Mouse (Mus musculus) testis, adult 2 months (tissue): Measurements from ENCODE around the gene Hist1h3d.
"Not testable (repeated sequence)": the region's sequence is repeated elsewhere in the genome, so short reads cannot be mapped to it uniquely, and the experiment has no call there.

Source experiments
- CTCF ChIP-seq: fragments of 200-500 bp; IDR thresholded peaks from 2 replicates; pipeline ENCODE4 v1.5.1; 2012; ENCODE audit warnings: low read depth, mild to moderate bottlenecking, inconsistent platforms, low read length, moderate library complexity; ENCODE audit not compliant: control insufficient read depth, insufficient read depth, insufficient replicate concordance
- POLR2A ChIP-seq: fragments of 200-500 bp; IDR thresholded peaks from 2 replicates; pipeline ENCODE4 v1.6.1; 2012; ENCODE audit warnings: low read depth, mild to moderate bottlenecking, inconsistent platforms, low read length, moderate library complexity; ENCODE audit not compliant: control insufficient read depth

- not testable (repeated sequence) for TF ChIP-seq CTCF, POLR2A
Observed at GRCm38 (mm10) chr13:23542999-23543607, 32.5 kb upstream of the Hist1h3d start, which contains the start of gene Hist1h2bh.
